Mouse (Mus musculus): Measurements from ENCODE around the gene Auts2.

DNA sequence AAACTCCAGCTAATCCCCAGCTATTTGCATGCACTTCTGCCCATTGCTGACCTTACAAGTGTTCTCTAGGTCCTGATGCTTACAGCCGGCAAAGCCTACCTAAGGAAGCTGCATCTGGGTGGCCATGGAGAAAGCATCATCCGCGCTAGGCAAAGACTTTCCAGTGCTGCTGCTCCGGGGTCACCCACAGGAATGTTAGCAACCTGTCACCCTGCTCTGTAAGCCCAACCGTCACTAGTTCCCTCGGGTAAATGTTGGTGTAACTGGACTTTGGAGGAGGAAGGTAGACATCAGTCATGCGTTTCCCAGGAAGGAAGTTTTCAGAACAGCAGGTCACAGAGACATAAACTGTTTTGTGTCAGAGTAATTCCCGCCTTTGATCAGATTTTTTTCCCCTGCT, 287.6 kb downstream of the Auts2 start:
- TF ChIP-seq CTCF (IDR thresholded peaks at IDR 0.05; ENCODE audit: low read depth) (no peak), EP300 (IDR thresholded peaks at IDR 0.05; ENCODE audit: low read depth) (no peak)
